In the genomic region with DNA sequence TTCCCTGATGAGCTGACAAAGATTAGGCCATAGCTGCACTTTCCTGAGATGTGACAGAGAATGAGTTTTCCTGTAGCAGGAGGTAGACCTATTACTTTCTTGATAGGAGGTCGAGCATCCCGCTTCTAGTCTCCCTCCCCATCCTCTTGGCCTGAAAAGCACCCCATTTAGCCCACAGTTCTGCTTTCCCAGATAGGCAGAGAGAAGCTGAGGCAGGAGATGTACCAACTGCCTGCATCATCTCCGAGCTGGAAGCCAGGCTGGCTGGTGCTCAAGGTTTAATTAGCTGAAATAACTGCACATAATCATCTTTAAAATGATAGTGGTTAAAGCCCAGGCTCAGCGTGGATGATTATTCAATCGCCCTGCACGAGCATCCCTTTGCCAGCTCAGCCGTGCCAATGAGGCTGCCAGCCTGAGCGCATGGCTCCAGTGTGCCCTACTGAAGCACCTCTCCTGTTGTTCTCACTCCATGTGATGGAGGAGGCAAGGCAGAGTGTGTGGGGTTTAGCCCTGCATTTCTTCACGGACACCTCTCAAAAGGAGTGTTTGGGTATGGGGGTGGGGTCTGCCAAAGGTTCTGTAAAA, we compare ENCODE assay signal across 18 mouse cellular contexts. TPM values are rescaled to one million over a fixed set of nuclear protein-coding genes. Genes with fewer than 3 reads are reported as not detected.
A peak's percentile ranks its signal among the peaks of the same experiment; 100 is the strongest.
DNase-seq lines count a peak whose midpoint lies in the region; ATAC-seq and TF ChIP-seq lines count a peak whose summit lies in the region.
"Had no signal": no experiment of that assay in that cellular context is flagged by ENCODE, and none has a peak within 500 bp of the region (broad histone marks: within the 10 kb centered on the region; RNA-seq: fewer than 3 reads in every experiment).

No protein-coding gene starts in this region.

- peak; percentile 75 for ATAC-seq in hindbrain, embryonic 15.5 days (ENCODE audit: low FRiP score, low read depth)
- ATAC-seq in hindbrain, embryonic 11.5 days (ENCODE audit: low FRiP score), result no peak
- no peak for ATAC-seq in megakaryocyte-erythroid progenitor cell, adult 5-6 weeks (replicated peaks; ENCODE audit: low FRiP score, low TSS enrichment, poor library complexity, severe bottlenecking)
- ATAC-seq: Patski had no signal

- H3K4me2 ChIP-seq in hindbrain, embryonic 15.5 days, result no peak overlapping the region
- H3K4me2 ChIP-seq in hindbrain, embryonic 11.5 days (replicated peaks; ENCODE audit: low read depth, low read length), result no peak overlapping the region
- H3K4me2 ChIP-seq: embryonic facial prominence, embryonic 12.5 days; heart, embryonic 13.5 days had no signal

- no peak overlapping the region for H3K9ac ChIP-seq in hindbrain, embryonic 15.5 days
- no peak overlapping the region for H3K9ac ChIP-seq in hindbrain, embryonic 11.5 days (ENCODE audit: low read depth, low read length)
- H3K9ac ChIP-seq: embryonic facial prominence, embryonic 12.5 days; heart, embryonic 13.5 days; liver, embryonic 14.5 days had no signal

- H3K36me3 ChIP-seq in hindbrain, embryonic 15.5 days, result no peaks in the 10 kb centered on the region
- no peaks in the 10 kb centered on the region for H3K36me3 ChIP-seq in hindbrain, embryonic 11.5 days (ENCODE audit: control insufficient read depth, insufficient read depth, low read length)
- H3K36me3 ChIP-seq: embryonic facial prominence, embryonic 12.5 days; heart, embryonic 13.5 days; limb, embryonic 10.5 days had no signal

- peak; percentile 93 to 94 for DNase-seq in cerebellum, postnatal 10 days
- DNase-seq in cerebellum, adult 2 months, result no peak
- no peak for DNase-seq in hindbrain, embryonic 11.5 days (ENCODE audit: low spot score)
- peak; percentile 31 for DNase-seq in testis, postnatal 10 days (ENCODE audit: low spot score)
- no peak for DNase-seq in testis, postnatal 14 days (ENCODE audit: low spot score)
- DNase-seq in urinary bladder, postnatal 14 days (ENCODE audit: low spot score), result no peak
- DNase-seq: gastrocnemius, postnatal 25 days; kidney, adult 8-10 months; kidney, postnatal 4 days had no signal

- H3K4me1 ChIP-seq in cerebellum, adult 2 months (ENCODE audit: control insufficient read depth, insufficient read depth, low read length), result no peaks in the 10 kb centered on the region
- no peaks in the 10 kb centered on the region for H3K4me1 ChIP-seq in hindbrain, embryonic 15.5 days (replicated peaks)
- H3K4me1 ChIP-seq in hindbrain, embryonic 11.5 days (replicated peaks; ENCODE audit: control insufficient read depth, insufficient read depth, low read length), result no peaks in the 10 kb centered on the region
- H3K4me1 ChIP-seq: embryonic facial prominence, embryonic 12.5 days; limb, embryonic 10.5 days had no signal

- WGBS in cerebellum, adult 2 months, result 9% methylated on average over 9 of the region's 9 CpGs
- 66% methylated on average over 9 of the region's 9 CpGs for WGBS in hindbrain, embryonic 15.5 days
- 89% methylated on average over 9 of the region's 9 CpGs for WGBS in hindbrain, embryonic 11.5 days

- no peaks in the 10 kb centered on the region for H3K9me3 ChIP-seq in hindbrain, embryonic 15.5 days
- H3K9me3 ChIP-seq in hindbrain, embryonic 11.5 days (ENCODE audit: control insufficient read depth, low read length), result no peaks in the 10 kb centered on the region
- H3K9me3 ChIP-seq: embryonic facial prominence, embryonic 12.5 days; heart, embryonic 13.5 days; limb, embryonic 10.5 days had no signal

- no peak overlapping the region for H3K27ac ChIP-seq in cerebellum, adult 2 months (ENCODE audit: insufficient read depth, low read length)
- no peak overlapping the region for H3K27ac ChIP-seq in hindbrain, embryonic 15.5 days (replicated peaks)
- H3K27ac ChIP-seq in hindbrain, embryonic 11.5 days (ENCODE audit: low read depth, low read length), result no peak overlapping the region
- H3K27ac ChIP-seq: embryonic facial prominence, embryonic 12.5 days; heart, embryonic 13.5 days; limb, embryonic 10.5 days; liver, embryonic 14.5 days had no signal

- TF ChIP-seq POLR2A in cerebellum, adult 2 months (IDR thresholded peaks at IDR 0.05; ENCODE audit: borderline replicate concordance, insufficient read depth, low read length), result no peak

- no peak for TF ChIP-seq CTCF in cerebellum, adult 2 months (IDR thresholded peaks at IDR 0.05; ENCODE audit: borderline replicate concordance, insufficient read depth, low read depth, low read length)

- H3K27me3 ChIP-seq in cerebellum, adult 2 months (ENCODE audit: control insufficient read depth, insufficient read depth, low read length), result no peaks in the 10 kb centered on the region; the same call in 1 of the 2 replicates
- no peaks in the 10 kb centered on the region for H3K27me3 ChIP-seq in hindbrain, embryonic 15.5 days
- no peaks in the 10 kb centered on the region for H3K27me3 ChIP-seq in hindbrain, embryonic 11.5 days (ENCODE audit: control insufficient read depth, insufficient read depth, low read length)
- H3K27me3 ChIP-seq: CH12.LX; embryonic facial prominence, embryonic 12.5 days; heart, embryonic 13.5 days; Patski had no signal

- no peak overlapping the region for H3K4me3 ChIP-seq in cerebellum, adult 2 months (replicated peaks; ENCODE audit: insufficient read depth, low read depth, low read length)
- no peak overlapping the region for H3K4me3 ChIP-seq in hindbrain, embryonic 15.5 days
- H3K4me3 ChIP-seq in hindbrain, embryonic 11.5 days (ENCODE audit: low read depth, low read length), result no peak overlapping the region
- H3K4me3 ChIP-seq: embryonic facial prominence, embryonic 12.5 days; heart, embryonic 13.5 days; limb, embryonic 10.5 days had no signal

RNA-seq across cellular contexts. Expression of a gene that starts 25.6 kb away (rescaled TPM):
- polyA plus RNA-seq in cerebellum, adult 2 months (2012; rRNA removed), result 1.2 and 1.3 TPM in 2 replicates
- 30.5 and 31.6 TPM in 2 replicates for polyA plus RNA-seq in hindbrain, embryonic 15.5 days (2015; fragmentation: Nextera tagmentation; extraction: Ambion mirVana)
- 36.6 and 37.3 TPM in 2 replicates for polyA plus RNA-seq in hindbrain, embryonic 11.5 days (2014; fragmentation: Nextera tagmentation; extraction: Ambion mirVana)
- not detected in 2 replicates for total RNA-seq in megakaryocyte-erythroid progenitor cell, adult 5-6 weeks (2014; fragmentation: Nextera tagmentation)
- not detected in 2 replicates for total RNA-seq in megakaryocyte-erythroid progenitor cell, adult 5-6 weeks (2017)
- total RNA-seq: CH12.LX; hematopoietic stem cell, adult 5-6 weeks had no signal

Comparison
In these comparisons a context has a peak if more than half of its experiments do, and no peak if none do; other contexts are left out.
1. DNase-seq: peak in cerebellum, postnatal 10 days (2 of 2) and testis, postnatal 10 days (single experiment); none in cerebellum, adult 2 months (0 of 2), hindbrain, embryonic 11.5 days (single experiment), testis, postnatal 14 days (single experiment) and urinary bladder, postnatal 14 days (single experiment).
2. RNA of a gene that starts 25.6 kb away (polyA plus RNA-seq): 36.6 to 37.3 TPM in hindbrain, embryonic 11.5 days and 30.5 to 31.6 TPM in hindbrain, embryonic 15.5 days; 1.2 to 1.3 TPM in cerebellum, adult 2 months; every median in the first group is over 10 times any median in the second.